Mouse (Mus musculus): ENCODE data around the gene Ppih. TPM values are rescaled to one million over a fixed set of nuclear protein-coding genes. Genes with fewer than 3 reads are reported as not detected.
A peak's percentile ranks its signal among the peaks of the same experiment; 100 is the strongest.
"Not testable (repeated sequence)": the region's sequence is repeated elsewhere in the genome, so short reads cannot be mapped to it uniquely, and the experiment has no call there.

Ppih gene
- polyA plus RNA-seq, 1 experiment = 22.2 TPM

DNA sequence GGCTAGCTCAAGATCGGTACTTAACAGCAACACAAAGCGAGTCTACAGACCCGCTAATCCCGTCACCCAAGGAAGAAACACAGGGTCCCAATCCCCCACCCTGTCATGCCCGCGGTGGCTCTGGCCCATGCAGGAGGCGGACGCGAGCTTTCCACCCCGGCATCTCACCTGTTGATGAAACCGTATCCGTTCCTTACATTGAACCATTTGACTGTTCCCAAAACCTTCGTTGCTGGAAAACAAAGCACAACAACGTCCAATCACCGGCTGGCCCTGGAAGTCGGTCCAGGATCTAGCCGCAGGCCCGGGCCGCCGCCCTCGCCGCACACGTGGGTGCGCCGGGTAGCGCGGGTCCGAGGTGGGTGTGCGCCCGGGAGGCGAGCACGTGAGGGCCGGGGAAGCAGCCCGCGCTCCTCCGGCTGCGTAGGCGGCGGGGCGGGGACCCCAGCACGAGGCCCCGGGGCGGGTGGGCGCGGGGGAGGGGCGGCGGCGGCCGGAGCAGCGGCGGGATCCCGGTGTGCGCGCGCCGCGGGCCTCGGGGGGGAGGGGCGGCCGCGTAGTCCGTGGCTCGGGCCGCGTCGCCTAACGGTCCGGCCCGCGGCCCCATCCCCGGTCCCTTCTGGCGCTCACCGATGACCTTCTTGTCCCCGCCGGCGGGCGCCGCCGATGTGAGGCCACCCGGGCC is 26.6 kb downstream of the Ppih start:
- H3K36me3 ChIP-seq (ENCODE audit: control insufficient read depth, insufficient read depth) = peaks cover 16% of the 10 kb centered on the region

DNA sequence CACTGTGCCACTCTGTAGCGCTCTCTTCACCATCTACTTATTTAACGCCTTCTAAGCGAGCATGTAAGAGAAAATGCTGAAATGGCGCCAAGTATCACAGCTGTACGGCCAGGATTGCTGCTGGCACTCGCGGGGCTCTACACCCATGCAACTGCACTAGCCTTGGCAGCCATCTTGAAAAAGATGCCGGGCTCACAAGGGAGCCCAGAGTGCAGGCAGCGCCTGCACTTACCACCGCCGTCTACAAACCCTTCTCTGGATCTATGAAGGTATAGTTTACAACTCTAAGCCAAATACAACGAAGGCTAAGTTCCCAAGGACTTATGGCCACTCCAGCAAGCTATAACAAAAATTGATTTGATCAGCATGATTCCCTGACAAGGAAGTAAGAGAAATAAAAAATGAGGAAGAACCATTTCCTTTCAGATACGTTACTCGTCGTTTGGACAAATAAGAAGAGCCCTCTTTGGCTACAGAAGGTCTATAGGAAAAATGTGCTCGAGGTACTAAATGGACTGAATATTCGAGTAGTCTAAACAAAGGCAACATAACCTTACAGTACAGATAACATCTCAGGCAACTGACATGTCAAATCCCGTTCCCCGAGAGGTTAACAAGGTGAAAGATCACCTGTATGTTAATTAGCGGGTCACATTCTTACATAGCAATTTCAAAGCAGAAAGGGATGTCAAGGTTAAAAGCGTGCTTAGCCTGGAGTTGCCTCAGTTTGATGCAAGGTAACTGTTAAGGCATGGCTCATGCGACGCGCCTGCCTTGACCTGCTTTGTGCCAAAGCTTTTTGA is 27.4 kb downstream of the Ppih start:
- Histone ChIP-seq H3K27me3 (ENCODE audit: control insufficient read depth, insufficient read depth, insufficient read length) (no peaks in the 10 kb centered on the region), H3K4me2 (ENCODE audit: low read depth) (peak overlapping the region; percentile 92), H3K36me3 (ENCODE audit: control insufficient read depth, insufficient read depth) (peaks cover 16% of the 10 kb centered on the region), H3ac (ENCODE audit: control insufficient read depth, insufficient read length) (peak overlapping the region; percentile 99), H3K4me3 (peak overlapping the region; percentile 86), H3K79me2 (ENCODE audit: control insufficient read depth, insufficient read depth) (peaks cover 61% of the 10 kb centered on the region)
- TF ChIP-seq SRF (IDR thresholded peaks at IDR 0.05; ENCODE audit: control insufficient read depth, insufficient read length, low read depth) (no peak), POLR2A (IDR thresholded peaks at IDR 0.05; ENCODE audit: insufficient read length, low read depth) (no peak), USF1 (IDR thresholded peaks at IDR 0.05; ENCODE audit: low read depth) (no peak), POLR2AphosphoS2 (IDR thresholded peaks at IDR 0.05; ENCODE audit: insufficient read length, low read depth) (peak; percentile 15), CEBPB (IDR thresholded peaks at IDR 0.05; ENCODE audit: insufficient read depth, poor library complexity, severe bottlenecking) (no peak), REST (IDR thresholded peaks at IDR 0.05; ENCODE audit: insufficient read depth, insufficient read length) (no peak), TCF3 (IDR thresholded peaks at IDR 0.05; ENCODE audit: insufficient read length, low read depth) (no peak), MYOG (IDR thresholded peaks at IDR 0.05; ENCODE audit: control insufficient read depth in 1 of 3, insufficient read depth in 1 of 3, insufficient read length in 2 of 3, low read depth in 2 of 3) (peak in 2 of 3 experiments; percentile 14 to 43), MAX (IDR thresholded peaks at IDR 0.05; ENCODE audit: low read depth) (no peak), MYOD1 (IDR thresholded peaks at IDR 0.05; ENCODE audit: control insufficient read depth in 1 of 3, insufficient read length in 2 of 3, low read depth in 2 of 3) (no peak), E2F4 (IDR thresholded peaks at IDR 0.05; ENCODE audit: insufficient read depth) (no peak), TCF12 (IDR thresholded peaks at IDR 0.05; ENCODE audit: insufficient read depth, poor library complexity, severe bottlenecking) (no peak)

More for the DNA sequence above, 26.6 kb downstream of the Ppih start:
- Histone ChIP-seq H3K4me3 (peak overlapping the region; percentile 86), H3K79me2 (ENCODE audit: control insufficient read depth, insufficient read depth) (peaks cover 54% of the 10 kb centered on the region), H3K4me2 (ENCODE audit: low read depth) (peak overlapping the region; percentile 92), H3K27me3 (ENCODE audit: control insufficient read depth, insufficient read depth, insufficient read length) (no peaks in the 10 kb centered on the region), H3ac (ENCODE audit: control insufficient read depth, insufficient read length) (peak overlapping the region; percentile 99)
- TF ChIP-seq POLR2A (IDR thresholded peaks at IDR 0.05; ENCODE audit: insufficient read length, low read depth) (peak; percentile 42), CEBPB (IDR thresholded peaks at IDR 0.05; ENCODE audit: insufficient read depth, poor library complexity, severe bottlenecking) (no peak), POLR2AphosphoS2 (IDR thresholded peaks at IDR 0.05; ENCODE audit: insufficient read length, low read depth) (peak; percentile 58)

DNA sequence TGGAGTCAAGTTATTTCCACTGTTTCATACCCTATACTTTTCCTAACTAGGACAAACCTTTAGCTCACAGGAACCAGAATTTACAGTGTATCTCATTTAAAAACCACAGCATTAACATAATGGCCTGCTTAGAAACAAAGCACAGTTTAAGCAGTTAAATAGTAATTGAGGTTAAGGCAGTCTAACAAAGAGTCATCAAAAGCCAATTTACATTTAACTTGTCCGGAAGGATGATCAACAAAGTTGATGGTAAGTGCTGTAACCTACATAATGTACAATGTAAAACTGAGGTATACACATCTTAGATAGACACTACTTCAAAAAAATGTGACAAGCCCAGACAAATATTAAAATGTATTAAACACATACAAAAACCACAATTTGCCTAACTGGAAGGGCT is 28.4 kb downstream of the Ppih start:
- Histone ChIP-seq H3K4me2 (ENCODE audit: low read depth) (peak overlapping the region; percentile 92), H3K4me3 (peak overlapping the region; percentile 86), H3K27me3 (ENCODE audit: control insufficient read depth, insufficient read depth, insufficient read length) (no peaks in the 10 kb centered on the region), H3K36me3 (ENCODE audit: control insufficient read depth, insufficient read depth) (peaks cover 16% of the 10 kb centered on the region), H3K79me2 (ENCODE audit: control insufficient read depth, insufficient read depth) (peaks cover 72% of the 10 kb centered on the region), H3ac (ENCODE audit: control insufficient read depth, insufficient read length) (no peak overlapping the region)
- TF ChIP-seq REST (IDR thresholded peaks at IDR 0.05; ENCODE audit: insufficient read depth, insufficient read length) (no peak), POLR2AphosphoS2 (IDR thresholded peaks at IDR 0.05; ENCODE audit: insufficient read length, low read depth) (no peak)

GRCm38 (mm10) chr4:119285336-119285735 is 35.0 kb downstream of the Ppih start:
- Histone ChIP-seq H3K36me3 (ENCODE audit: control insufficient read depth, insufficient read depth) (peaks cover 53% of the 10 kb centered on the region), H3ac (ENCODE audit: control insufficient read depth, insufficient read length) (no peak overlapping the region), H3K4me3 (no peak overlapping the region), H3K79me2 (ENCODE audit: control insufficient read depth, insufficient read depth) (peaks cover 72% of the 10 kb centered on the region), H3K4me2 (ENCODE audit: low read depth) (no peak overlapping the region), H3K27me3 (ENCODE audit: control insufficient read depth, insufficient read depth, insufficient read length) (no peaks in the 10 kb centered on the region)
- TF ChIP-seq POLR2AphosphoS2 (IDR thresholded peaks at IDR 0.05; ENCODE audit: insufficient read length, low read depth) (no peak), SRF (IDR thresholded peaks at IDR 0.05; ENCODE audit: control insufficient read depth, insufficient read length, low read depth) (no peak), USF1 (IDR thresholded peaks at IDR 0.05; ENCODE audit: low read depth) (no peak), CEBPB (IDR thresholded peaks at IDR 0.05; ENCODE audit: insufficient read depth, poor library complexity, severe bottlenecking) (no peak), REST (IDR thresholded peaks at IDR 0.05; ENCODE audit: insufficient read depth, insufficient read length) (no peak), TCF12 (IDR thresholded peaks at IDR 0.05; ENCODE audit: insufficient read depth, poor library complexity, severe bottlenecking) (no peak), E2F4 (IDR thresholded peaks at IDR 0.05; ENCODE audit: insufficient read depth) (no peak)

DNA sequence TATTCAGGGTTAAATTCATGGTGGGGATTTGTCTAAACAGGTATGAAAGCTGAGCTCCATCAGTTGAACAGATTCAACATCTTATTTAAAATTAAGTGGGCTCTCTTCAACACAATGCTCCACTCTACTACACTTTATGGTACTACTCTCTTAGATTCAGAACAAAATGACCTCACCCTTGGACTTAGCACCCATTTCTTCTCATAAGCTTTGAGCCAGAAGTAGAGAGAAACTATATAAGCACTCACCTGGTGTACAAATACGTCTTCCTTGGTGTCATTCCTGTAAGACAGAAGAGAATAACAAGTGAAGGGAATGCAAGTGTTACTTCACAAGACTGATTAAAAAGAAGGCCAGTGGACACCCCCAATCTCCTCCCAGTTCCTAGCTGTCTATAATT is 35.5 kb downstream of the Ppih start:
- Histone ChIP-seq H3ac (ENCODE audit: control insufficient read depth, insufficient read length) (no peak overlapping the region), H3K79me2 (ENCODE audit: control insufficient read depth, insufficient read depth) (peaks cover 67% of the 10 kb centered on the region), H3K36me3 (ENCODE audit: control insufficient read depth, insufficient read depth) (peaks cover 52% of the 10 kb centered on the region), H3K27me3 (ENCODE audit: control insufficient read depth, insufficient read depth, insufficient read length) (no peaks in the 10 kb centered on the region), H3K4me2 (ENCODE audit: low read depth) (no peak overlapping the region), H3K4me3 (no peak overlapping the region)
- TF ChIP-seq USF1 (IDR thresholded peaks at IDR 0.05; ENCODE audit: low read depth) (no peak), MAX (IDR thresholded peaks at IDR 0.05; ENCODE audit: low read depth) (no peak), POLR2A (IDR thresholded peaks at IDR 0.05; ENCODE audit: insufficient read length, low read depth) (no peak), TCF12 (IDR thresholded peaks at IDR 0.05; ENCODE audit: insufficient read depth, poor library complexity, severe bottlenecking) (no peak), CEBPB (IDR thresholded peaks at IDR 0.05; ENCODE audit: insufficient read depth, poor library complexity, severe bottlenecking) (no peak), TCF3 (IDR thresholded peaks at IDR 0.05; ENCODE audit: insufficient read length, low read depth) (no peak), MYOG (IDR thresholded peaks at IDR 0.05; ENCODE audit: control insufficient read depth in 1 of 3, insufficient read depth in 1 of 3, insufficient read length in 2 of 3, low read depth in 2 of 3) (no peak), SRF (IDR thresholded peaks at IDR 0.05; ENCODE audit: control insufficient read depth, insufficient read length, low read depth) (no peak), E2F4 (IDR thresholded peaks at IDR 0.05; ENCODE audit: insufficient read depth) (no peak)

DNA sequence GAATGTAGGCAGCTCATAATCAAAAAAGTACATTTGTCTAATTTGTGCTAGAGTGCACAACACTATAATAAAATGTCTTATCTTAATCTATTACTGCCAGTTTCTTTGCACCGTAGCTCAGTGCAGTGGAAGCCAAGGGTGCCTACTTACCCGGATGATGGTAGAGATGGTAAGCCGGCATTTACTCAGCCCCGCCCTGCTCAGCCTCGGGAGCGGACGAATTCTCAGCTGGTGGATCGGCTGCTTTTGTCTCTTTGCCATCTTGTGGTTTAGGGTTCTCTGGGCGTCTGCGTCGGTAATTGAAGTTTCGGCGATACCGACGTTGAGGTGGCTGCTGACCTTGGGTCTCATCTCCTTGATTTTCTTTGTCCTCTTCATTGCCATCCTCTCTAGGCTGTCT is 41.6 kb downstream of the Ppih start:
- H3K79me2 ChIP-seq (ENCODE audit: control insufficient read depth, insufficient read depth); H3ac ChIP-seq (ENCODE audit: control insufficient read depth, insufficient read length); H3K4me3 ChIP-seq; H3K27me3 ChIP-seq (ENCODE audit: control insufficient read depth, insufficient read depth, insufficient read length); H3K4me2 ChIP-seq (ENCODE audit: low read depth): not testable (repeated sequence)
- peaks cover 64% of the 10 kb centered on the region for H3K36me3 ChIP-seq (ENCODE audit: control insufficient read depth, insufficient read depth)
